Mouse (Mus musculus) kidney, adult 9 months (tissue): ENCODE results near the gene Aadacl2.

Experiments used
- DNase-seq: peaks from one replicate; pipeline ENCODE4 v3.0.0; 2022

Aadacl2 gene

GRCm38 (mm10) chr3:60006443-60006842 is at the start of gene Aadacl2:
TSS of gene Aadacl2 (plus strand) at chr3:60006743.
- no peak for DNase-seq

DNA sequence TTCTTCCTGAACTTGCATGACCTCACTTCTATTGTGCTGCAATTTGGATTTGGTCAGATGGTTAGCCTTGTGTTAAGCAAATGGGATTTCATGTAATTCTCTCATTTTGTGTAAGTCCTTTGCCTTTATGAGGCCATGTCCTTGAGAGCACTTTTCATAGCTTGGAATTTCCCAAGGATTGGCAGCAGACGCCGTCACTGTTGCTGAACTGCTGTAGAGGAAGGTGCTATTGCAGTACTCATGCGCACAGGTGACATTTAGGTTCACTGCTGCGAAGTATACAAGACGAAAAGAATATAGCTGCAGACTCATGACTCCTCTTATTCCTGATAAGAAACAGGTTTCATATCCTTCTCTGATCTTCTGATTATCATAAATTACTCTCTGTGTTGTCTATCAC is 35.7 kb upstream of the Aadacl2 start:
- DNase-seq, result no peak

DNA sequence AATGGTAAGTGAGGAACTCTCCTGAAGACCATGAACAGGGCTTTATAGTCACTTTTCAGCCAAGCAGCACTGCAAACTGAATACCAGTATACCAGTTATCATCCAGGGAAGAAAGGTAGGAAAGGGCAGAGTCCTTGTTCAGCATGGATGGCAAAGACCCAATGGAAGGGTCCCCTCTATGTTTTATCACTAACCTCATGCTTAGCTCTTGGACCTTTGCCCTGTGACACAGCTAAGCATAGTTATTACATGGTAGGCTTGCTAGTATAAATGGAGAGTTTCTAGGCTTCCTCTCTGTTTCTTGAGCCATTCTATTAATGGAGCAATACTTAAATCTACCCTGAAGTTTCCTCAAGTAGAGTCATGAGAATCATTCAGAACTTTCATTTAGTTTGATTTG is 32.0 kb upstream of the Aadacl2 start:
- DNase-seq, result no peak

DNA sequence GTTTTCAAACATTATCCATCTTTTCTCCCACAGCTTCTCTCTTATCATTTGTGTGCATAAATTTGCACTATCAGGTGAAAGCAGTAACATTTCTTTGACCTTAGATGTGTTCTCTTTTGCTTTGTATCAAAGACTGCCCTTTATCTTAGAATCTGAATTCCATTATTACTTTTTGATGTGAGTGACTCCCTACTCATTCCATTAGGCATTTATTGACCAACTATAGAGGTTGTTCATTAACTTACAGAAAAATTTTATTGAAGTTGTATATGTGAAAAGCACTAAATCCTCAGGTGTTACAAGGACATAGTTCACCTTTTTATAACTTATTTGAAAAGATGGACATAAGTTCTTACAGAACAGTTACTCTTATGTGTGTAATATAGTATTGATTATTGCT is 2.9 kb upstream of the Aadacl2 start:
- no peak for DNase-seq

- DNase-seq, result no peak
These were observed 18.9 kb downstream of the Aadacl2 start, which contains the start of gene Aadac for GRCm38 (mm10) chr3:60025417-60025816. TSS of gene Aadac (plus strand) at chr3:60025717.

GRCm38 (mm10) chr3:60031511-60031910 is 25.0 kb downstream of the Aadacl2 start:
- DNase-seq, result peak; percentile 82

DNA sequence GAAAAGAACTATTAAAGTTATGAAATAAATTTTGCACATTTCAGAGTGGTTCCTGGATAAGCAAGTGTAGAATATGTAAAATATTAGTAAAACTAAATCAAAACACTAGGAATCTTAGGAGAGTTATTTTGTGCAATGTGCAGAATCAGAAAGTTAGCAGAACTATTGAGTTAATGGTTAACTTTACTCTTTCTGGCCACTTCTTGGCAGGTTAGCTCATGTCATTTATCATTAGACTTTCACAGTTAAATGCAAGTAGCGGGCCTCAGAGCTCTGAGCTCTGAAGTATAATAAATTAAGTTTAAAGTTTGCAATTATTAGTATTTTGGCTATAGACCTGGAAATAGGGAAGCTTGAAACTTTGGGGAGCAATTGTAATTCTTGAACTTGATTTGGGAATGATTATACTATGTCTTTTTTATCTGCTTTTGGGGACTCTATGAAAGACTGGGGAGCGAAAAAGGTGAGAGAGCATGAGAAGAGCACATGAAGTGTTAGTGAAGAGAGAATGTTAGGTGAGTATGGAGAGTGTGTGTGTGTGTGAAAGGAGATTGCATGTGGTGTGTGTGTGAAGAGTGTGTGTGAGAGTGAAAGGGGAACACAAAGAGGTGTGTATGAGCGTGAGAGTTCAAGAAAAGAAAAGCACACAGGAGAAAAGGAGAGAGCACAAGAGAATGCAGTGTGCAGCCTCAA is 39.8 kb downstream of the Aadacl2 start:
- DNase-seq, result peak; percentile 70

DNA sequence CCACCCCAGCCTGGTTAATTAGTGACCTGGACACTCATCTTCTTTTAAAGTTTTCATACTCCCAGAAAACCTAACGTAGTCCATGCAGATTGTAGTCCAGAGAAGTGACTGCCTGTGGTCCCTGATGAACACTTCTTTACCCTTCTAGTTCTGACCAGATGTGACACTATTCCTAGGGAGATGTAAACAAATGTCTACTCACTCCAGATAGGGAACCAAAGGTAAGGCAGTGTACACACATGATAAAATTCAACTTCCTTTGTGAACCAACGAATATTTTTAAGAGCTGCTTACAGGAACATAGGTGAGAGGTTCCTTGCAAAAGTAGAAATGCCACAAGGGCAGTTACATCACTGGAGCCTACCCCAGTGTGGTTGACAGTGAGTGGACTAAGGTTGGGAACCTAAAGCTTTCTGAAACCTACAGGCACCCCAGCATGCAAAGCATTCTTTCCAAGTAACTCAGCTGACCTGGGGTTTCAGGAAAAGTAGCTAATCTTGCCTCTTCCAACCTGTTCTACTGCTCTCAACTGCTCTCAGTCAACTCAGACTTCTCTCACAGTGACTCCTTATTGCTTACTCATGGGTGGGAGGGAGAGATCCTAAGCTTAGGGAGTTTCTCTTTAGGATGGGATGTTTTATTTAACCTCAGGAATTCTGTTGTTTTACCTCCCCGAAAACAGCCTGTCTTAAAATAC is 46.8 kb downstream of the Aadacl2 start:
- DNase-seq, result no peak

DNA sequence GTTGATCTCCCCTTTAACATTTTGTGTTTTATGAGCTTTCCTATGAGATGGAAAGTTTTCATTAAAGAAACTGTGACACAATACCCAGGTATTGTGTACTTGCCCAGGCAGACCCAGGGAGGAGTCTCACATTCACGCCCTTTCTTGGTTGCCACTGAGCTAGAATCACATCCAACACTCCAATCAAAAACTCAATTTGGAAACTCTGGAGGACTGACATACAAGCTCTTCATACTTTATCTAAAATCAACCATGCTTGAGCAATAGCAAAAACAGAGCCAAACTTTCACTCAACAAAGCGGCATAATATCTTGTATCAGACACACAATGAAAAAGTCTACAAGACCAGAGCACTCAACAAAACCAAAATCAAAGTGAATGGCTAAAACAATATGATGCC is 47.4 kb downstream of the Aadacl2 start:
- DNase-seq, result no peak

GRCm38 (mm10) chr3:60056451-60056850 is 49.9 kb downstream of the Aadacl2 start:
- DNase-seq, result peak; percentile 47

- no peak for DNase-seq
These were observed 50.7 kb downstream of the Aadacl2 start for GRCm38 (mm10) chr3:60057070-60057808.

- DNase-seq, result no peak
These were observed 51.2 kb downstream of the Aadacl2 start for GRCm38 (mm10) chr3:60057809-60058082.
